Mouse (Mus musculus): ENCODE measurements around the gene Tmem246. TPM values are rescaled to one million over a fixed set of nuclear protein-coding genes. Genes with fewer than 3 reads are reported as not detected.

Gene Tmem246
- total RNA-seq, 2 experiments from 2014 or later: 40.4 to 43.5 TPM

Other genes starting within 250 kb of the Tmem246 start
- gene Acnat2, start 189.7 kb downstream of the Tmem246 start, total RNA-seq (2021): not detected
- not detected for gene Acnat1, start 124.0 kb downstream of the Tmem246 start, total RNA-seq (2021)
- not detected for gene Baat, start 91.3 kb downstream of the Tmem246 start, total RNA-seq (2021)
- gene Mrpl50, start 76.8 kb downstream of the Tmem246 start, total RNA-seq (2021): 10 to 100 TPM; 38.8 to 39.1 TPM
- gene Zfp189, start 76.7 kb downstream of the Tmem246 start, total RNA-seq (2021): 1 to 10 TPM; 6.4 to 7.6 TPM
- under 1 TPM; 0.10 to 0.17 TPM for gene Aldob, start 48.3 kb downstream of the Tmem246 start, total RNA-seq (2021)
- 10 to 100 TPM; 36.9 to 37.1 TPM for gene Rnf20, start 34.1 kb upstream of the Tmem246 start, total RNA-seq (2021)
- gene Ppp3r2, start 84.1 kb upstream of the Tmem246 start, total RNA-seq (2021): not detected
- under 1 TPM; 0.15 to 0.33 TPM for gene Grin3a, start 247.9 kb upstream of the Tmem246 start, total RNA-seq (2021)